Mouse (Mus musculus) embryonic stem cell, embryonic (primary cell): ENCODE results near the gene Il12b.

Experiments used
- CTCF ChIA-PET, 4 experiments: fragments of 300-600 bp in 2 of 4; fragments of 350-600 bp in 2 of 4; sonication (Branson Sonifier 250); formaldehyde crosslinking; loops; one replicate each; lab custom pipeline; 2022; ENCODE audit warnings: inconsistent platforms in 2 of 4; lab: Charles Lee
- POLR2A ChIA-PET, 4 experiments: fragments of 300-600 bp in 2 of 4; fragments of 350-600 bp in 2 of 4; sonication (Branson Sonifier 250); formaldehyde crosslinking; loops; one replicate each; lab custom pipeline; 2022; ENCODE audit warnings: antibody characterized with exemption in 4 of 4, inconsistent platforms in 1 of 4; lab: Charles Lee

Il12b gene

DNA sequence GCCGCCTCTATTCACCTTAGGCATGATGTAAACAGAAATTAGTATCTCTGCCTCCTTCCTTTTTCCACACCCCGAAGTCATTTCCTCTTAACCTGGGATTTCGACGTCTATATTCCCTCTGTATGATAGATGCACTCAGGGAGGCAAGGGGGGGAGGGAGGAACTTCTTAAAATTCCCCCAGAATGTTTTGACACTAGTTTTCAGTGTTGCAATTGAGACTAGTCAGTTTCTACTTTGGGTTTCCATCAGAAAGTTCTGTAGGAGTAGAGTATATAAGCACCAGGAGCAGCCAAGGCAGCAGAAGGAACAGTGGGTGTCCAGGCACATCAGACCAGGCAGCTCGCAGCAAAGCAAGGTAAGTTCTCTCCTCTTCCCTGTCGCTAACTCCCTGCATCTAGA, at the start of gene Il12b:
Gene Il12b, plus strand, starts transcription at position 301 of the 400 bp plus-strand sequence.
- CTCF ChIA-PET: interaction anchor here in 2 of 4 experiments (1.1 to 1.4 kb wide), 6 partner anchors 9 to 883 kb away, joined by 3 to 7 read pairs (median 6); no protein-coding TSS in a partner anchor
- POLR2A ChIA-PET: interaction anchor here in 1 of 4 experiments (2.3 kb wide), 1 partner anchor 71 kb away, joined by 7 read pairs; the partner anchor contains the start of gene Ublcp1

DNA sequence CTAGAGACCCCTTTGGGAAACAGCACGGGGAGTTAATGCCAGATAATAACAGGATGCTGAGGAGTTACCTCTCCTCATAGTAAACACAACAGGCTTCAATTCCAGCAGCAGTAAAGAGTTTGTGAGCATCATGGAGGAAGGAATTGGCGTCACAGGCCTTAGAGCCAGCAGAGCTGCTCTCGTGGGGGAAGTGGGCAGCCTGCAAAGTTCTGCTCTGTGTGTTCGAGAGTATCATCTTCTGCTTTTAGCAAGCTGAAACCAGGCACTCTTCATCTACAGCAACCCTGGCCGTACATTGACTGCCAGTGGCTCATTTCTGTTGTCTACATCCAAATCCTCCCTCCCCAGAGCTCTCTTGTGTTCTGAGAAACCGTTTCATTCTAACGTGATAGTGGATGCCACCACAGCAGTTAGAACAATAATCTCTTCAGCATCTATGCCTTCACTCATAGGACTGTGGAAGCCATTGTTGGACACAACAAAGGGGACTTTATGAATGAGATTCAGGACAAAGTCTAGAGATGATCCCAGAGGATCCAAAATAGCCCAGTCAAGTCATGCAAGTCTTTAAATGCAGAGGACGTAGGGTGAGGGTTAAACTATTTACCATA, 44.9 kb upstream of the Il12b start:
- ChIA-PET CTCF (no interaction called here), POLR2A (no interaction called here)

DNA sequence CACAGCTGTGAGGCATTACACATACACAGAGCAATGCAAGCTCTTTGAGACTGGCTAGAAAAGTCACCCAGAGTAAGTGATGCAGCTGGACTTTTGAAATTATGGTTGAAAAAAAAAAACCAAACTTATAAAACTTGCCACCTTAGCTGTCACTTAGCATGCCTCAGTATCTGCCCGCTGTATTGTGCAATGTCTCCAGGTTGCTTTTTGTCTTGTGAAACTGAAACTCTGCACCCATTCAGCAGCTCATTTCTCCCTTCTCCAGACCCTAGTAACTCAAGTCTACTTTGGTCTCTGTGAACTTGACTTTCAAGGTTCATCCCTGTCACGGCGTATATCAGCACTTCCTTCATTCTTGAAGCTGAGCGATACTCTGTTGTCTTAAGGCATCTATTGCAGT, 43.7 kb upstream of the Il12b start:
- POLR2A ChIA-PET: interaction anchor here in 1 of 4 experiments (0.6 kb wide), 1 partner anchor 836 kb away, joined by 3 read pairs; no protein-coding TSS in a partner anchor
- CTCF ChIA-PET: interaction anchor here in 3 of 4 experiments (0.7 to 1.0 kb wide), 3 partner anchors 43 to 97 kb away, joined by 3 to 4 read pairs (median 3); no protein-coding TSS in a partner anchor

DNA sequence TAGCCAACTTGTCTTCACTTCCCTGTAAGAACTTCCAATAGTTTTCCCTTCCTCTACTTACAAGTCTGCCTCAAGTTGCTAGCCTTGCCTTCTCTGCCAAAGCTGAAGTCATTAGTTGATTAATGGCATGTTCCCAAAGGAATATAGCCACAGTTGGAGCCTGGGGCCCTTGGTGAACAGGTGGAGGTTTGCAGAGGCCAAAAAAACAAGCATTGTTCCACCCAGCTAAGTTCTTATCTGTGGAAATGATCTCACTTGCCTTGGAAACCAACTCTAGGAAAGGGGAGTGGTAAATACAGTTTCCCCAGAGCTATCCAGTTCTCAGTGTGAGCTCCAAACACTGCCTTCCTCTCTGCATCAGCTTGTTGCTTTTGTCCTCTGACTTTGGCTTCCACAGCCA, 35.3 kb upstream of the Il12b start:
- CTCF ChIA-PET: no interaction called here
- POLR2A ChIA-PET: no interaction called here

DNA sequence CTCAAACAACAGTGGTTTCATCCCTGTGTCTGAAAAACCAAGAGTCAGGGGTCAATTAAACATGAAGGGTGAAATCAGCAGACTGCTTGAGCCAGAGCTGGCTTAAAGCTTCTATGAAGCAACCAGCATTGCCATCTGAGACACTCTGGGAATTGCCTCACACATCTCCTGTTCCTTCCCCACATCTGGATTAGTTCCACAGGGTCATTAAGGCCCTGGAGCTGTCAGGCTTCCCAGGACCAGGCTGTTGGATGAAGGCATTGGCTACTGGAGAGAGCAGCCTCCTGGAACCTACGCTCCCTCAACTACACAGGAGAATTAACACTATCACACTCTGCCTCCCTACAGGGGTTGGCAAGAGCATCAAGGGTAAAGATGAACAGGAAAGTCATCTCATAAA, 32.2 kb upstream of the Il12b start:
- ChIA-PET CTCF (no interaction called here), POLR2A (interaction anchor here in 1 of 4 experiments (0.7 kb wide), 1 partner anchor 701 kb away, joined by 3 read pairs; no protein-coding TSS in a partner anchor)

DNA sequence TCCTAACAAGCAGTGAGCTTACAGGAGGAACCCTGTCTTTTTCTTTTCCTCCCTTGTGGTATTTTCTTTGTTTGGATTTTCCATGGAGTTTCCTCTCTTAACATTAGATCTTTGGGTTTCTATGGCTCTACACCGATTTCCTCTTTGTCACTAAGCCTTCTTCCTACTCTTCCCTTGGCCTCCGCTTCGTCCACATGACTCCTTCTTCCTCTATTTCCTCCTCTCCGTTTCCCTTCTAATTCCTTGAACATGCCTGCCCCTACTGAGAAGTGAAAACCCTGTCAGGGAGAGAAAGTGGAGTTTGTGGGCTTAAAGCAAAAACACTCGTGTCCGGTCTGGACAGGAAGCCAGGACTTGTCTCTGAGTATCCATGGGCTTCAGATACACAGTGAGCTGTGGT, 27.0 kb upstream of the Il12b start:
- CTCF ChIA-PET: interaction anchor here in 1 of 4 experiments (1.7 kb wide), 1 partner anchor 26 kb away, joined by 5 read pairs; no protein-coding TSS in a partner anchor
- POLR2A ChIA-PET: no interaction called here

DNA sequence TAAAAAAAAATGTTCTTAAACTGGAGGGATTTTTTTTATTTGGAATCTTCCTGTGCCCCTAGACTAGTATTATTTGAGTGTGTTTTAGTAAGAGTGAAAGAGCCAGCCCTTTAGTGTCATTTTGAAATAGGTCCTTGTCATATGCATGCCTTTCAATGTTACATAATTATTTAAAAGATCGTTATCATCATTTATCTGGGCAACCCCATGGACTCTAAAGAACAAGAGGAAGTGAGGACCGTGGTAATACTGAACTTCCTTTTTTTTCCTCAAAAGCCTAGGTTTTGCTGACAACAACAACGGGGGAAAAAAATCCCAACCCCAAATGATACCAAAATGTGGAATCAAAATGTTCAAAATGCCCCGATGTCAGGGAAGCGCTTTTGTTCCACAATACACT, 22.0 kb upstream of the Il12b start:
- CTCF ChIA-PET: no interaction called here
- POLR2A ChIA-PET: no interaction called here

DNA sequence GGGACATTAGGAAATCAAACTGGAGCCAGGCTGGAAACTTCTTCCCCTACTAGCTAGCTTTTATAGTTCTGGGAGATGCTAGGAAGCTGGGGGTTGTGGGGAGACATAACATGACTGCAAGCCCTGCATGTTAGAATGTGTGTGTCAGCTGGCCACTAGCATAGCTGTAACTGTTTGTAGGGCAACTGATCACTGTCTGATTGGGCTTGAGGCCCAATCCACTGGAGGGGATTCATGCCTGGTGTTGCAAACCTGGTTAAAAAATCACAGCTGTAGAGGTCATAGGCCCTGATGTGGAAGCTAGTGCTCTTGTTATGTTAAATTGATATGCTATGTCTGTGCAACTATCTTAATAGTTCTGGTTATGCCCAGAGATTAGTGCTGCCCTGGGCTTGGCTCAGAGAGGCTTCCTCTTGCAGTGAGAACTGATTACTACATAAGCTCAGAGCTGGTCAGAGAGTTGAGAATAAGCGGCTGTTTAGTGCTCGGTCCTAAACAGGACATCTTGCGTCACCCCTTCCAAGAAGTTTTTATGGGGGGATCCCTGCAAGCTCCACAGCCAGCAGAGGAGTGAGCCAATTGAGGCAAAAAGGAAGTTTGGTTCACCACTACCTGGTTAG, 19.3 kb upstream of the Il12b start:
- CTCF ChIA-PET: interaction anchor here in 2 of 4 experiments (0.6 to 2.2 kb wide), 3 partner anchors 18 to 633 kb away, joined by 4 to 8 read pairs (median 4); partner anchors contain the start of gene Ttc1 (in 1 of the 2)

DNA sequence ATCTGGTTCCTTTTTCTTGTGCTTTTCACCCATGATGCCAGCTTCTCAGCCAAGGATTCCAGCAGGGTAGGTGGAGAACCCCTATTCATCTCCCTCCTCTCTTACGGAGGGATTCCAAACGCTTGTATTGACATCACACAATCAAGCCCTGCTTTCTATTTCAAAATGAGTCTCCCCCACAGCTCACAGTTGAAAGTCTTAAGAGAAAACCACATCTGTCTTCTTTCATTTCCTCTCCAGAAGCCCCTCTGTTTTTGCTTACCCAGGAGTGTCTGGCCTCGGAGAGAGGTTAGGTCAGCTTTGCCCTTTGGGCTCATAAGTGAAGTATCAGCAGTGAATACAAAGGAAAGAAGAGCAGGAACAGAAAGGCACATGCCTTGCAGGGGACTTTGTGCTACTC, 17.7 kb upstream of the Il12b start:
- POLR2A ChIA-PET: no interaction called here
- CTCF ChIA-PET: no interaction called here

More for the DNA sequence above, 19.3 kb upstream of the Il12b start:
- POLR2A ChIA-PET: interaction anchor here in 1 of 4 experiments (0.6 kb wide), 1 partner anchor 321 kb away, joined by 3 read pairs; no protein-coding TSS in a partner anchor

DNA sequence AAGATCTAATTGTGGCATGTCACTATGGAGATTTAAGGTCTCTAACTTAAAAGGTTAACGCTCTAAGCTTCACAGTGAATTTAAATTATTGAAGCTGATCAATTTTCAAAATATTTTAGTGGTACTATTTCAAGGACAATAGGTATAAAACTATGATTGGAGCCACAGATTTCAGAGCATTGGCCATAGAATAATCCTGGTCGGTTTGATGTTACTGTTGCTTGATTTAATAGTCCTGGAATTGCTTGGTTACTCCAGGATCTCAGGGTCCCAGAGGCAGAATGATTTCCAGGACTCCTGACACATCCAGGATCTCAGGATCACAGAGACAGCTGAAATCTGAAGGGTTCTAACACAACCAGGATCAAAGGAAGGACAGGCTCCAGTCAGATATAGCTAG, 12.8 kb upstream of the Il12b start:
- POLR2A ChIA-PET: no interaction called here
- CTCF ChIA-PET: no interaction called here

DNA sequence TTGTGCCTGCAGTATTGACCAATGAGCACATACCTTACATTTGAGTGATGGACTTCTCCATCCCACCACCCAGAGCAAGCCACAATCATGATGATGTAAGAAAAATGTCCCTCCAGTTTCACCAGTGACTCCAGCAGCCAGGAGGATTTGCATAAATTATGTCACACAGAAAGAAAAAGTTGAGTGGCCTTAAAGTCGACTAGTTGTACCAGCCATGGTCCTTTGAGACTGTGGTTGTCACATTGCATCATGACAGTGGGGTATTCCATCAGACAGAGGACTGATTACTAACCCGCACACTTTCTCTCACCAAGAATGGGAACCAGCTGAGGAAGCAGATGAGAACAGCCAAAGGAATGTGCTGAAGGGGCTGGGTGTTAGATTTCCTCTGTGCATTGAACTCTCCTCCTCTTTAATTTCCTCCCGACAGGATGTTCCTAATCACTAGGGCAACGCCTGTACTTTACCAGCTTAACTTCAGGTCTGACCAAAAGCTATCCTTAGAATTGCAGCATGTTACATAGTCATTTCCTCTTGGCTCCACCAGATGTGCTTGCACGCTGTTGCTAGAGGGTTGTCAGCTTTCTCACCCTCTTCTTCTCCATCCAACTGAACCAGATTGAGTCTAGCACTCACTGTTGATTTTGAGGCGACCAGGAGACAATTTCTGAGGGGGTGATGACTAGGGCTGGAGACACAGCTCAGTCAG, 9.7 kb upstream of the Il12b start:
- ChIA-PET CTCF (interaction anchor here in 3 of 4 experiments (0.6 to 1.2 kb wide), 3 partner anchors 9 to 178 kb away, joined by 3 to 7 read pairs (median 3); no protein-coding TSS in a partner anchor), POLR2A (interaction anchor here in 1 of 4 experiments (0.7 kb wide), 1 partner anchor 15 kb away, joined by 3 read pairs; no protein-coding TSS in a partner anchor)

DNA sequence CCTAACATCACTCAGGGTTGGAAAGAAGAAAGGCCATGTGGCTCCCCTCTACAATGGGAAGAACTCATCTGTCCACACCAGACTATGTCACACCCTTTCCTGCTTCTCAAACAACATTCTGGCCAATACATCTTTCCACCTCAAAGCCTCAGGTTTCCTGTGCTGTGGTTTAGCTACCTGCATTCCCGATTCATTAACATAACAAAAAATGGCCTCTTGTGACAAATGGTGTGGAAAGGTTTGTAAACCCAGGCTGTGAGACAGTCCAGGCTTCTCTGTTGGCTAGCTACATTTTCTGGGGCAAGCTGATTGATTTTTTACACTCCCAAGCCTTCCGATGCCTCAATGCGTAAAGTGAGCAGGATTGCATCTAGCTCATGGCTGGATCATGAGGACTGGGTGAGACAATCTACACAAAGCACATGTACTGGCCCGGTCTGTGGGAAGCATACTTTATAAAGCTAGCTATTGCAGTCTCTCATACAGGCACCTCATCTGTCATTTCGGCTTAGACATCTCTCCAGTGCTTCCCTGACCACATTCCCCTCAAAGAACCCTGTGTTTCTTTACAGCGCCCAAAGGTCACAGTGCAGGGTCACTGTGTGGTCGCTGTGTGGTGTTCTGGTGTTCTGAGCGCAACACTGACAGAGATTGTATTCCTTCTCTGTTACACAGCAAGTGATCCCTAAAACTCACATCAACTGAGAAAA, 6.6 kb upstream of the Il12b start:
- POLR2A ChIA-PET: no interaction called here
- CTCF ChIA-PET: interaction anchor here in 1 of 4 experiments (1.0 to 1.6 kb wide), 2 partner anchors 60 to 62 kb away, joined by 4 read pairs; no protein-coding TSS in a partner anchor

DNA sequence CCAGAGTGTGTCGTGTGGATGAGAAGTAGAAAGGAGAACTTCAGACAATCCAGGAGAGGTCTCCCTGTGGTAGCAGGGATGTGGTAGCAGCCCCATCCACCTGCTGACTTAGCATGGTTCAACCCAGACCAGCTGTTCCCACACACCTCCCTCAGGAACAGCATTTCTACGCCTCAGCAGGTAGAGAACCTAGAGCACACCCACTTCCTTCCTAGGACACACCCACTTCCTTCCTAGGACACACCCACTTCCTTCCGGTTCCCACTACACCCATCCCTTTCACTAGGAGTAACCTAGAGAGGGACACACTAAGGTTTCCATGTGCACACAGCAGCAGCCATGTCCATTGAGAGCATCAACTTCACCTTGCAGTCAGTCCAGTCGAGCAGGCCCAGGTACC, 4.5 kb upstream of the Il12b start:
- POLR2A ChIA-PET: interaction anchor here in 1 of 4 experiments (0.6 kb wide), 1 partner anchor 558 kb away, joined by 3 read pairs; no protein-coding TSS in a partner anchor
- CTCF ChIA-PET: no interaction called here

DNA sequence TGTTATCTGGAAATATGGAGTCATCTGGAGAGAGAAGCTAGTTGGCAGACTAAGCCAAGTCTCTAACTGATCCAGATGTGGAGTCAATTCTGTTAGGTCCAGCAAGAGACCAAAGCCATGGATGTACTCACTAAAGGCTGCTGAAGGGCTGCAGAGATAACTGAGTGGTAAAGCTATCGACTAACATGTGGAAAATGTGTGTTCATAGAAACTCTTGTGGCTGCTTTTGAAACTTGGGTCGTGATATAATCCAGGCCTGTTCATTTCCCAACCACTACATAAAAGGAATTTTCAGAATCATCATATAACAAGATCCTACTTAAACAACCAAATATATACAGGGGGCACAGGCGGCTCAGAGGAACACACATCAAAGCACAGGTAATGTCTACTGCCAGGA, 2.3 kb upstream of the Il12b start:
- POLR2A ChIA-PET: interaction anchor here in 1 of 4 experiments (0.7 to 1.3 kb wide), 3 partner anchors 10 to 788 kb away, joined by 3 read pairs; no protein-coding TSS in a partner anchor
- CTCF ChIA-PET: interaction anchor here in 1 of 4 experiments (0.6 to 0.8 kb wide), 2 partner anchors 56 to 896 kb away, joined by 3 to 6 read pairs; no protein-coding TSS in a partner anchor

DNA sequence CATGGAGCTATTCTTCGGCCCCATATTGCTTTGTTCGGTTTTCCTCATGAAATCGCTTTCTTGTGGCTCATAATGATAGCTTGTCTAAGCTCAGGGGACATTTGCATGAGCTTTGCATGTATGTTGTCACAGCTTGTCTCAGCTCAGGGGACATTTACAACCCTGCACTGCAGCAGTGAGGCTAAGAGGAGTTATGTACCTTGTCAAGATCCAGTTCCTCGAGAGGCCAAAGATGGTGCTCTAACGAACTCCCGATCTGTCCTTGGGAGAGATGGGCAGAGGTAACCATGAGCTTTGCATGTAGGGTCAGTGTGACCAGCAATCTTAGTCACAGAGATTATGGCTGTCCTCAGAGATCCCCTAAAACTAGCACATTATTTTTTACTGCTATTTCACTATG, 1.5 kb upstream of the Il12b start:
- ChIA-PET POLR2A (interaction anchor here (0.6 to 2.3 kb wide), 13 partner anchors 9 to 1000 kb away, joined by 3 to 10 read pairs (median 3); partner anchors contain the start of gene Ublcp1 (in 1 of the 4)), CTCF (interaction anchor here (0.5 to 1.6 kb wide), 27 partner anchors 8 to 851 kb away, joined by 3 to 16 read pairs (median 4); partner anchors contain the start of gene Ublcp1 (in 1 of the 4))

DNA sequence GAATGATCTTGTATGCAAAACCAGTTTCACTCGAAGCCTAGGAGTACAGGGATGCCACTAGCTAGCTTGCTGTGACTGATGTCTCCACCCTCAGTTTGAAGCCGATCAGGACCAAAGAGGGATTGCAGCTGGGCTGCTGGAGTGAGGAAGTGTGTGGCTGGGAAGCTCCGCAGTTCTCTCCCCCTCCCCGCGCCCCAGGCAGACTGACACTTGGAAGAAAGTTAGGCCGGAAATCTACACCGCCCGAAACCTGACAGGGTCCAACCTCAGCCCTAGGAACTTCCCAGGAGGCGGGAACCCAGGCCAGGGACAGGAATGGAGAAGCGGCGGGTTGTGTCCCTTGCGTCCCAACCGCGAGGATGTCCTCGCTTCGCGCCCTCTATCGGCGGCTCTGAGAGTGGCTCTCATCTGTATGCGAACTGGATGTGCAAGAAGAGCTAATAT, 1.1 kb upstream of the Il12b start:
- ChIA-PET CTCF (interaction anchor here (0.5 to 1.6 kb wide), 48 partner anchors 9 to 1092 kb away, joined by 3 to 16 read pairs (median 4); partner anchors contain the start of gene Ublcp1 (in 1 of the 4)), POLR2A (interaction anchor here (0.5 to 2.3 kb wide), 13 partner anchors 16 to 1398 kb away, joined by 3 to 10 read pairs (median 3); partner anchors contain the start of gene Ublcp1 (in 1 of the 4))

DNA sequence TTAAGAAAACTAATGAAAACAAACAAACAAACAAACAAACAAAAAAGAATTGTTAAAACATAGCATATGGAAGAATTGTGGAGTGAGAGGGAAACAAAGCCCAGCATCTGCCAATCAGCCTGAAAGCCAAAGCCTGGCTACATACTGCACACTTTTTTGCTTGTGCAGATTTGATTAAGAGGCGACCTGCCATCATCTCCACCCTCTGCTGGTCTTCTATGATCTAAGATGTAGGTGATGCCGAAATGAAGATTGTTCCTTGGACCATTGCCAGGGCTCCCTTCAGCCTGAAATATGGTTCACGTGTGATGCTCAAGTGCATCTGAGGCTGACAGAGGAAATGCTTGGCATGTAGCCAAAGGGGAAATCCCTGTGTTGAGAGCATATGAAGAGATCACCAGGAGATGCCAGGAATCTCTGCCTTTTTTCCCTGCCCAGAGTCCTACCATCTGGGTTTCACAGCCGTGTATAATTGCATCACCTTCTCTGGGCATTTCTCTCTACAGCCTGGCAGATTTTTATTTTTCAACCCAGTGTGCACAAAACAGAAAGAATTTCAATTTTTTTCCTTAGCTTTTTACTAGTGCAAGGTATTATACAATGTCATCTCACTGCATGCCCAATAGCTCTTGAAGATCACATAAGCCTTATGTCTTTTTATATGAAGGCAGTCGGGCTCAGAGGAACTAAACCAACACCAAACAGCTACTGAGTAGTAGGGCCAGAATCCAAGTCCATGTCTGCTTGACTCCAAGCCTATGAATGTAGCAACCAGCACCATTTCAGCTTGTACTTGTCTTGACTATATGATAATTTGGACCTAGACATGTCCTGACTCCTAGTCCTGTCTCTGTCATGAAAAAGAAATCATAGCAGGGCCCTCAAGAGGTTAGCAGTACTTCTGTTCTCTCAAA, 2.0 kb downstream of the Il12b start:
- CTCF ChIA-PET: interaction anchor here in 1 of 4 experiments (1.2 kb wide), 1 partner anchor 70 kb away, joined by 4 read pairs; no protein-coding TSS in a partner anchor
- POLR2A ChIA-PET: no interaction called here
